Mouse (Mus musculus) limb, embryonic 11.5 days (tissue): ENCODE data around the gene Zswim1. TPM values are rescaled to one million over a fixed set of nuclear protein-coding genes. Genes with fewer than 3 reads are reported as not detected.
"Not testable (repeated sequence)": the region's sequence is repeated elsewhere in the genome, so short reads cannot be mapped to it uniquely, and the experiment has no call there.

Source experiments
- ATAC-seq: fragments of 200-750 bp; cut with Nextera tagmentation; 2 replicates; pipeline ENCODE4 v1.8.0; 2017; ENCODE audit warnings: low read depth; ENCODE audit not compliant: insufficient number of reproducible peaks, low FRiP score, low TSS enrichment
- DNase-seq: peaks from one replicate; pipeline ENCODE4 v3.0.0-alpha.2; 2015; ENCODE audit warnings: low spot score
- H3K27ac ChIP-seq: fragments of 300-500 bp; sonication (generic); replicated peaks from 2 replicates; pipeline ENCODE4 v1.5.1; 2014; ENCODE audit warnings: low read depth, mild to moderate bottlenecking, low read length
- H3K27me3 ChIP-seq: fragments of 300-500 bp; sonication (generic); 2 replicates; pipeline ENCODE4 v1.6.1; 2014; ENCODE audit warnings: mild to moderate bottlenecking, low read length, mixed read lengths; ENCODE audit not compliant: control insufficient read depth, insufficient read depth
- H3K36me3 ChIP-seq: fragments of 300-500 bp; sonication (generic); 2 replicates; pipeline ENCODE4 v1.6.1; 2014; ENCODE audit warnings: mild to moderate bottlenecking, low read length, moderate library complexity, mixed read lengths; ENCODE audit not compliant: control insufficient read depth, insufficient read depth
- H3K4me1 ChIP-seq: fragments of 300-500 bp; sonication (generic); 2 replicates; pipeline ENCODE4 v1.6.1; 2014; ENCODE audit warnings: low read length, mixed read lengths; ENCODE audit not compliant: control insufficient read depth, insufficient read depth
- H3K4me2 ChIP-seq: fragments of 300-500 bp; sonication (generic); 2 replicates; pipeline ENCODE4 v1.6.1; 2014; ENCODE audit warnings: low read depth, mild to moderate bottlenecking, moderate library complexity; ENCODE audit not compliant: severe bottlenecking
- H3K4me3 ChIP-seq: fragments of 300-500 bp; sonication (generic); 2 replicates; pipeline ENCODE4 v1.5.1; 2014; ENCODE audit warnings: low read depth, low read length
- H3K9ac ChIP-seq: fragments of 300-500 bp; sonication (generic); 2 replicates; pipeline ENCODE4 v1.6.1; 2014; ENCODE audit warnings: mild to moderate bottlenecking, low read length
- H3K9me3 ChIP-seq: fragments of 300-500 bp; sonication (generic); 2 replicates; pipeline ENCODE4 v1.6.1; 2016; ENCODE audit warnings: low read length; ENCODE audit not compliant: control insufficient read depth
- WGBS: fragments of 180-500 bp; shearing (Covaris S2); extraction: QIAGEN DNeasy Blood & Tissue Kit; methylation state at CpG from one replicate; pipeline ENCODE4 v1.1.7; 2014; 5-methylcytosine and 5-hydroxymethylcytosine counted together
- polyA plus RNA-seq: library from polyadenylated mRNA; unstranded; fragments of >200 nt; fragmentation: Nextera tagmentation; extraction: Ambion mirVana; gene quantifications from 2 replicates; pipeline ENCODE4 v1.2.1, GENCODE M21; 2014

Zswim1 gene
- polyA plus RNA-seq, 1 experiment from 2014 or later: 22.3 TPM

DNA sequence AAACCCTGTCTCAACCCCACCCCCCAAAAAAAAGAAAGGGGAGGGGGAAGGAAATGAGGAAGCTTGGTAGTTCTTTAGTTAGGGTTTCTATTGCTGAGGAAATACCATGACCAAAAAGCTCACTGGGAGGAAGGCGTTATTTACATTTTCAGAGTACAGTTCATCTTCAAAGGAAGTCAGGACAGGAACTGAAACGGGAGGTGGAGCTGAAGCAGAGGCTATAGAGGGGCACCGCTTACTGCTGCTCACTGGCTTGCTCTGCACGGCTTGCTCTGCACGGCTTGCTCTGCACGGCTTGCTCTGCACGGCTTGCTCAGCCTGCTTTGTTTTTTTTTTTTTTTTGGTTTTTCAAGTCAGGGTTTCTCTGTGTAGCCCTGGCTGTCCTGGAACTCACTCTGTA is 46.0 kb downstream of the Zswim1 start:
- no peaks in the 10 kb centered on the region for H3K36me3 ChIP-seq
- no peaks in the 10 kb centered on the region for H3K4me1 ChIP-seq
- H3K9me3 ChIP-seq: no peaks in the 10 kb centered on the region
- 86% methylated on average over 7 of the region's 7 CpGs for WGBS
- no peak overlapping the region for H3K27ac ChIP-seq
- no peak overlapping the region for H3K9ac ChIP-seq
- DNase-seq (no peak), ATAC-seq (no peak)
- no peaks in the 10 kb centered on the region for H3K27me3 ChIP-seq
- no peak overlapping the region for H3K4me2 ChIP-seq
- no peak overlapping the region for H3K4me3 ChIP-seq

DNA sequence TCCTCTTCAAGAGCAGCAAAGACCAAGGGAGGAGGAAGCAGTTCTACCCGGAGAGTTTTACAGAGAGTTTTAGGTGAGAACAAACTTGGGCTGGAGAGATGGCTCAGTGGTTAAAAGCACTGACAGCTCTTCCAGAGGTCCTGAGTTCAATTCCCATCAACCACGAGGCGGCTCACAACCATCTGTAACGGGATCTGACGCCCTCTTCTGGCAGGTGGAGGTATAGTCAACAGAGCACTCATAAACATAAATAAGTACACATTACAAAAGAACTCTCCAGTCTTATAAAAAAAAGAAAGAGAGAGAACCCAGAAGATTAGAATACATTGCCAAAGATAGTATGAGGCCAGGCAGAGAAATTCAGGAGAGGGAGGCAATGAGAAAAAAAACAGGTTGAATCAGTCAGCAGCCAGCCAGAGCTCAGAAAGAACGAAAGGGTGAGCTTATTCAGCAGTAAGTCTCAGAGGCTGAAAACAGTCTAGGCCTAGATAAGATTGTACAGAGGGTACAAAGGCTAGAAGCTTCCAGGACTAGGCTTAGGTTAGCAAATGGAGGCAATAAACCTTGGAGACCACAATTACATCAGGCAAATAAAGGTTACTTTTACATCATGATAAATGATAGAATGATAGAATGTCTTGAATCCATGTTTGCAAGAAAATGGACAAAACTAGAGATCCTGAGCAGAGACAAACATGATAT is 49.3 kb downstream of the Zswim1 start:
- no peak overlapping the region for H3K4me3 ChIP-seq
- no peak for ATAC-seq
- no peak overlapping the region for H3K4me2 ChIP-seq
- no peaks in the 10 kb centered on the region for H3K36me3 ChIP-seq
- no peaks in the 10 kb centered on the region for H3K9me3 ChIP-seq
- no peaks in the 10 kb centered on the region for H3K27me3 ChIP-seq
- no peak for DNase-seq
- H3K9ac ChIP-seq: no peak overlapping the region
- 56% methylated on average over 6 of the region's 6 CpGs for whole genome bisulfite sequencing
- no peak overlapping the region for H3K27ac ChIP-seq
- peaks cover 4% of the 10 kb centered on the region; the same call in 1 of the 2 replicates for H3K4me1 ChIP-seq

DNA sequence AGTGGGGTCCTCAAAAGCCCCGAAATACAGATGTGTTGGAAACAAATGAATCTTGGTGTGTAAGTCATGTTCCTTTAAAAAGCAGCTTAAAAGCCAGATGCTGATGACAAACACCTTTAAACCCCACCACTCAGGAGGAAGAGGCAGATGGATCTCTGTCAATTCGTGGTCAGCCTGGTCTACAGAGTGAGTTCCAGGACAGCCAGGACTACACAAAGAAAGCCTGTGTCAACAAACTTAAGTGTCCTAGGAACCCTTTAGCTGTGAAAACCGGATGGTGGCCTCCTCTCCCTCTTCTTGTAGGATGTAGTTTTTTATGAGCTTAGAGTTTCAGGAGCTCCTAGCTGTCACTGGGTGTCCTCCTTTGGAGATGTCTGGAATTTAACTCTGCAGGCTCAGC is 51.1 kb downstream of the Zswim1 start:
- no peaks in the 10 kb centered on the region for H3K36me3 ChIP-seq
- H3K4me1 ChIP-seq: peaks cover 4% of the 10 kb centered on the region; the same call in 1 of the 2 replicates
- no peaks in the 10 kb centered on the region for H3K9me3 ChIP-seq
- H3K4me2 ChIP-seq: no peak overlapping the region
- ATAC-seq: no peak
- 59% methylated on average over 3 of the region's 3 CpGs for WGBS
- no peak overlapping the region for H3K27ac ChIP-seq
- H3K27me3 ChIP-seq: no peaks in the 10 kb centered on the region
- no peak for DNase-seq
- no peak overlapping the region for H3K4me3 ChIP-seq
- H3K9ac ChIP-seq: no peak overlapping the region

DNA sequence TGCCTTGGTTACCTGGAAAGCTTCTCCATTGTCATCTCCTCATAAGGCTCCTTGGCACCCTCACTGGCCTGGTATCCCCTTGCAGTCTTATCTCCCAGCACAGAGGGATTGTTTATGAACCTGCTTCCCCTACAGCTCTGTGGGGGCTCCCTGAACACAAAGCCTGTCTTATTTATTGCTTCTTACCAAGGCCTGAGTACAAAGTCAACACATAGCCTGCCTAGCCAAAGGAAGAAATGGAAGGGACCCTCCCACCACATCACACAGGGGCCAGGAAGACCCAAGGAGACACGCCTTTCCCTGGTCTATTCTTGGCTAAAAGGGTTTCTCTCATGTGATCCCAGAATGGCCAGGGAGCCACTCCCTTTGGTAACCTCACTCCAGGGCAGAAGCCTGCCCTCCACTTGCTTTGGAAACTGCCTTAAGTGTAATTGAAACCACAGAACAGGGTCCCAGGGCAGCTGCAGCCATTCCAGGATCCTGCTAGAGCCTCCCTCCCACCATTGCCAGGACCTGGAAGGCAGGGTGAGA is 51.8 kb downstream of the Zswim1 start:
- Histone ChIP-seq H3K4me3 (no peak overlapping the region), H3K4me1 (peaks cover 4% of the 10 kb centered on the region; the same call in 1 of the 2 replicates), H3K9ac (peak overlapping the region; percentile 32; the same call in 1 of the 2 replicates), H3K27me3 (no peaks in the 10 kb centered on the region), H3K36me3 (no peaks in the 10 kb centered on the region), H3K27ac (peak overlapping the region; percentile 4; the same call in 1 of the 2 replicates), H3K4me2 (no peak overlapping the region), H3K9me3 (no peaks in the 10 kb centered on the region)
- DNase-seq (no peak), ATAC-seq (no peak)
- 43% methylated on average over 1 of the region's 1 CpGs for WGBS

DNA sequence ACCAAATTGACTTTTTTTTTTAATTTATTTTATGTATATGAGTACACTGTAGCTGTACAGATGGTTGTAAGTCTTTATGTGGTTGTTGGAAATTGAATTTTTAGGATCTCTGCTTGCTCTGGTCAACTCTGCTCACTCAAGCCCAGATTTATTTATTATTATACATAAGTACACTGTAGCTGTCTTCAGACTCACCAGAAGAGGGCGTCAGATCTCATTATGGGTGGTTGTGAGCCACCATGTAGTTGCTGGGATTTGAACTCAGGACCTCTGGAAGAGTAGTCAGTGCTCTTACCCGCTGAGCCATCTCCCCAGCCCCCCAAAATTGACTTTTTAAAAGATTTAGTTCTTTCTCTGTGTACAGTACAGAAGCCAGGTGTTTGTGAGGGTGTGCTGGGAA is 53.2 kb downstream of the Zswim1 start:
- H3K9ac ChIP-seq, ATAC-seq, H3K27me3 ChIP-seq, H3K9me3 ChIP-seq, H3K4me2 ChIP-seq, H3K4me3 ChIP-seq, H3K27ac ChIP-seq, H3K36me3 ChIP-seq, DNase-seq, H3K4me1 ChIP-seq: not testable (repeated sequence)
- 52% methylated on average over 2 of the region's 2 CpGs for WGBS

Other genes starting within 250 kb of the Zswim1 start
- not detected in 2 replicates for gene Spint3, start 249.2 kb upstream of the Zswim1 start, polyA plus RNA-seq
- not detected in 2 replicates for gene Wfdc6a, start 237.2 kb upstream of the Zswim1 start, polyA plus RNA-seq
- gene Eppin, start 229.1 kb upstream of the Zswim1 start, polyA plus RNA-seq: not detected in 2 replicates
- gene Wfdc6b, start 209.2 kb upstream of the Zswim1 start, polyA plus RNA-seq: not detected in 2 replicates
- not detected in 2 replicates for gene Wfdc8, start 209.1 kb upstream of the Zswim1 start, polyA plus RNA-seq
- gene Wfdc16, start 183.9 kb upstream of the Zswim1 start, polyA plus RNA-seq: not detected in 2 replicates
- not detected in 2 replicates for gene Wfdc10, start 166.6 kb upstream of the Zswim1 start, polyA plus RNA-seq
- gene Wfdc9, start 166.1 kb upstream of the Zswim1 start, polyA plus RNA-seq: not detected in 2 replicates
- not detected in 2 replicates for gene Wfdc11, start 148.6 kb upstream of the Zswim1 start, polyA plus RNA-seq
- 0.60 TPM in 1 of 2 replicates, not detected in the other for gene Wfdc13, start 137.6 kb upstream of the Zswim1 start, polyA plus RNA-seq
- gene Spint4, start 124.2 kb upstream of the Zswim1 start, polyA plus RNA-seq: not detected in 2 replicates
- not detected in 2 replicates for gene Spint5, start 107.4 kb upstream of the Zswim1 start, polyA plus RNA-seq
- 0.55 and 1.0 TPM in 2 replicates for gene Wfdc3, start 76.8 kb upstream of the Zswim1 start, polyA plus RNA-seq
- gene Dnttip1, start 76.7 kb upstream of the Zswim1 start, polyA plus RNA-seq: 87.0 and 96.4 TPM in 2 replicates
- gene Ube2c, start 52.8 kb upstream of the Zswim1 start, polyA plus RNA-seq: 634 and 636 TPM in 2 replicates
- 13.8 and 14.6 TPM in 2 replicates for gene Tnnc2, start 42.7 kb upstream of the Zswim1 start, polyA plus RNA-seq
- 9.9 and 14.6 TPM in 2 replicates for gene Snx21, start 36.9 kb upstream of the Zswim1 start, polyA plus RNA-seq
- 12.0 and 12.3 TPM in 2 replicates for gene Acot8, start 17.8 kb upstream of the Zswim1 start, polyA plus RNA-seq
- 11.0 and 11.8 TPM in 2 replicates for gene Zswim3, start 17.6 kb upstream of the Zswim1 start, polyA plus RNA-seq
- gene Spata25, start 5.9 kb downstream of the Zswim1 start, polyA plus RNA-seq: not detected in 2 replicates
- 95.8 and 104 TPM in 2 replicates for gene Ctsa, start 10.2 kb downstream of the Zswim1 start, polyA plus RNA-seq
- gene Neurl2, start 10.8 kb downstream of the Zswim1 start, polyA plus RNA-seq: 5.9 and 6.1 TPM in 2 replicates
- 22.9 and 25.1 TPM in 2 replicates for gene Pltp, start 35.0 kb downstream of the Zswim1 start, polyA plus RNA-seq
- 71.5 and 76.6 TPM in 2 replicates for gene Pcif1, start 56.6 kb downstream of the Zswim1 start, polyA plus RNA-seq
- gene Zfp335, start 89.1 kb downstream of the Zswim1 start, polyA plus RNA-seq: 12.1 and 16.3 TPM in 2 replicates
- gene Mmp9, start 118.1 kb downstream of the Zswim1 start, polyA plus RNA-seq: 0.21 and 0.47 TPM in 2 replicates
- gene Slc12a5, start 138.1 kb downstream of the Zswim1 start, polyA plus RNA-seq: 0.87 and 0.92 TPM in 2 replicates
- gene Ncoa5, start 212.2 kb downstream of the Zswim1 start, polyA plus RNA-seq: 81.2 and 85.2 TPM in 2 replicates
- 9.1 and 11.1 TPM in 2 replicates for gene Cd40, start 232.9 kb downstream of the Zswim1 start, polyA plus RNA-seq